Mouse (Mus musculus) hindbrain, embryonic 10.5 days (tissue): ENCODE data around the gene Nipbl. TPM values are rescaled to one million over a fixed set of nuclear protein-coding genes. Genes with fewer than 3 reads are reported as not detected.

Experiments
- DNase-seq: peaks from one replicate; pipeline ENCODE4 v3.0.0-alpha.2; 2017; ENCODE audit warnings: low spot score
- H3K27ac ChIP-seq: fragments of 300-500 bp; sonication (generic); 2 replicates; pipeline ENCODE4 v1.5.1; 2016; ENCODE audit warnings: mild to moderate bottlenecking, moderate library complexity
- H3K27me3 ChIP-seq: fragments of 300-500 bp; sonication (generic); 2 replicates; pipeline ENCODE4 v1.6.1; 2016; ENCODE audit warnings: mild to moderate bottlenecking; ENCODE audit not compliant: poor library complexity, insufficient read depth, severe bottlenecking
- H3K36me3 ChIP-seq: fragments of 300-500 bp; sonication (generic); 2 replicates; pipeline ENCODE4 v1.6.1; 2016; ENCODE audit warnings: mild to moderate bottlenecking, moderate library complexity
- H3K4me1 ChIP-seq: fragments of 300-500 bp; sonication (generic); replicated peaks from 2 replicates; pipeline ENCODE4 v1.6.1; 2016; ENCODE audit warnings: mild to moderate bottlenecking
- H3K4me3 ChIP-seq: fragments of 300-500 bp; sonication (generic); 2 replicates; pipeline ENCODE4 v1.5.1; 2016; ENCODE audit warnings: mild to moderate bottlenecking, moderate library complexity
- H3K9me3 ChIP-seq: fragments of 300-500 bp; sonication (generic); 2 replicates; pipeline ENCODE4 v1.6.1; 2016; ENCODE audit warnings: mild to moderate bottlenecking, moderate library complexity
- WGBS: fragments of 180-500 bp; shearing (Covaris S2); methylation state at CpG from one replicate; pipeline ENCODE4 v1.1.7; 2016; 5-methylcytosine and 5-hydroxymethylcytosine counted together
- polyA plus RNA-seq: library from polyadenylated mRNA; unstranded; fragments of >200 nt; fragmentation: Nextera tagmentation; extraction: Ambion mirVana; gene quantifications from 2 replicates; pipeline ENCODE4 v1.2.1, GENCODE M21; 2016

Gene Nipbl
- polyA plus RNA-seq, 1 experiment from 2014 or later = 15.0 TPM

GRCm38 (mm10) chr15:8407082-8407481 lies 37.2 kb downstream of the Nipbl start:
- Histone ChIP-seq H3K4me3 (no peak overlapping the region), H3K9me3 (no peaks in the 10 kb centered on the region), H3K27me3 (no peaks in the 10 kb centered on the region), H3K4me1 (no peaks in the 10 kb centered on the region), H3K27ac (no peak overlapping the region), H3K36me3 (no peaks in the 10 kb centered on the region)
- 87% methylated on average over 2 of the region's 2 CpGs for whole genome bisulfite sequencing
- no peak for DNase-seq

- no peak overlapping the region for H3K27ac ChIP-seq
- DNase-seq = no peak
- 96% methylated on average over 2 of the region's 2 CpGs for WGBS
- no peak overlapping the region for H3K4me3 ChIP-seq
- H3K9me3 ChIP-seq = no peaks in the 10 kb centered on the region
- H3K36me3 ChIP-seq = no peaks in the 10 kb centered on the region
- H3K27me3 ChIP-seq = no peaks in the 10 kb centered on the region
- peaks cover 4% of the 10 kb centered on the region; the same call in 1 of the 2 replicates for H3K4me1 ChIP-seq
Measured at GRCm38 (mm10) chr15:8406219-8406618, 38.0 kb downstream of the Nipbl start.

- H3K27ac ChIP-seq = no peak overlapping the region
Measured at GRCm38 (mm10) chr15:8402591-8402990, 41.7 kb downstream of the Nipbl start.

GRCm38 (mm10) chr15:8401536-8401935 lies 42.7 kb downstream of the Nipbl start:
- 98% methylated on average over 2 of the region's 2 CpGs for WGBS
- H3K4me1 ChIP-seq = peaks cover 7% of the 10 kb centered on the region; the same call in 1 of the 2 replicates
- no peak overlapping the region for H3K27ac ChIP-seq

More at GRCm38 (mm10) chr15:8402591-8402990, 41.7 kb downstream of the Nipbl start:
- Histone ChIP-seq H3K9me3 (no peaks in the 10 kb centered on the region), H3K4me3 (no peak overlapping the region), H3K27me3 (no peaks in the 10 kb centered on the region), H3K36me3 (no peaks in the 10 kb centered on the region), H3K4me1 (peaks cover 7% of the 10 kb centered on the region; the same call in 1 of the 2 replicates)
- WGBS = 91% methylated on average over 2 of the region's 2 CpGs
- DNase-seq = no peak

GRCm38 (mm10) chr15:8391764-8392163 lies 52.5 kb downstream of the Nipbl start:
- no peaks in the 10 kb centered on the region for H3K9me3 ChIP-seq
- H3K36me3 ChIP-seq = no peaks in the 10 kb centered on the region
- no peaks in the 10 kb centered on the region for H3K27me3 ChIP-seq
- no peak for DNase-seq
- H3K27ac ChIP-seq = no peak overlapping the region
- no peak overlapping the region for H3K4me3 ChIP-seq
- no peaks in the 10 kb centered on the region for H3K4me1 ChIP-seq
- 89% methylated on average over 3 of the region's 3 CpGs for WGBS

More at GRCm38 (mm10) chr15:8401536-8401935, 42.7 kb downstream of the Nipbl start:
- Histone ChIP-seq H3K36me3 (no peaks in the 10 kb centered on the region), H3K27me3 (no peaks in the 10 kb centered on the region), H3K9me3 (no peaks in the 10 kb centered on the region), H3K4me3 (no peak overlapping the region)
- DNase-seq = no peak

GRCm38 (mm10) chr15:8382213-8382612 lies 62.0 kb downstream of the Nipbl start:
- no peak for DNase-seq

GRCm38 (mm10) chr15:8375657-8376056 lies 68.6 kb downstream of the Nipbl start:
- Histone ChIP-seq H3K9me3 (no peaks in the 10 kb centered on the region), H3K36me3 (peaks cover 15% of the 10 kb centered on the region), H3K27me3 (no peaks in the 10 kb centered on the region), H3K4me1 (no peaks in the 10 kb centered on the region), H3K4me3 (no peak overlapping the region), H3K27ac (no peak overlapping the region)
- no peak for DNase-seq
- 90% methylated on average over 1 of the region's 1 CpGs for WGBS

More at GRCm38 (mm10) chr15:8382213-8382612, 62.0 kb downstream of the Nipbl start:
- H3K27ac ChIP-seq = no peak overlapping the region
- H3K27me3 ChIP-seq = no peaks in the 10 kb centered on the region
- WGBS = 72% methylated on average over 3 of the region's 3 CpGs
- no peak overlapping the region for H3K4me3 ChIP-seq
- H3K9me3 ChIP-seq = no peaks in the 10 kb centered on the region
- H3K36me3 ChIP-seq = no peaks in the 10 kb centered on the region
- no peaks in the 10 kb centered on the region for H3K4me1 ChIP-seq

GRCm38 (mm10) chr15:8374724-8375123 lies 69.5 kb downstream of the Nipbl start:
- DNase-seq = no peak
- 85% methylated on average over 3 of the region's 3 CpGs for WGBS
- H3K9me3 ChIP-seq = no peaks in the 10 kb centered on the region
- H3K36me3 ChIP-seq = peaks cover 24% of the 10 kb centered on the region
- H3K27ac ChIP-seq = no peak overlapping the region
- H3K4me1 ChIP-seq = no peaks in the 10 kb centered on the region
- H3K27me3 ChIP-seq = no peaks in the 10 kb centered on the region
- no peak overlapping the region for H3K4me3 ChIP-seq

- WGBS = 86% methylated on average over 2 of the region's 2 CpGs
- peaks cover 32% of the 10 kb centered on the region for H3K36me3 ChIP-seq
- H3K27me3 ChIP-seq = no peaks in the 10 kb centered on the region
- no peak overlapping the region for H3K27ac ChIP-seq
- no peak for DNase-seq
- no peak overlapping the region for H3K4me3 ChIP-seq
- no peaks in the 10 kb centered on the region for H3K9me3 ChIP-seq
- H3K4me1 ChIP-seq = no peaks in the 10 kb centered on the region
Measured at GRCm38 (mm10) chr15:8347104-8347773, 97.0 kb downstream of the Nipbl start.

GRCm38 (mm10) chr15:8340596-8340995 lies 103.7 kb downstream of the Nipbl start:
- Histone ChIP-seq H3K4me1 (no peaks in the 10 kb centered on the region), H3K36me3 (peaks cover 62% of the 10 kb centered on the region), H3K4me3 (no peak overlapping the region), H3K27ac (no peak overlapping the region), H3K9me3 (no peaks in the 10 kb centered on the region), H3K27me3 (no peaks in the 10 kb centered on the region)
- DNase-seq = no peak
- WGBS = 95% methylated on average over 4 of the region's 4 CpGs

- H3K36me3 ChIP-seq = peaks cover 97% of the 10 kb centered on the region
- 95% methylated on average over 3 of the region's 3 CpGs for WGBS
Measured at GRCm38 (mm10) chr15:8331547-8331946, 112.7 kb downstream of the Nipbl start.

GRCm38 (mm10) chr15:8325629-8326028 lies 118.6 kb downstream of the Nipbl start:
- H3K4me1 ChIP-seq = no peaks in the 10 kb centered on the region
- peaks cover 92% of the 10 kb centered on the region for H3K36me3 ChIP-seq
- H3K27ac ChIP-seq = no peak overlapping the region
- H3K4me3 ChIP-seq = no peak overlapping the region
- DNase-seq = no peak
- no peaks in the 10 kb centered on the region for H3K9me3 ChIP-seq
- no peaks in the 10 kb centered on the region for H3K27me3 ChIP-seq
- whole genome bisulfite sequencing = 97% methylated on average over 2 of the region's 2 CpGs

More at GRCm38 (mm10) chr15:8331547-8331946, 112.7 kb downstream of the Nipbl start:
- no peak overlapping the region for H3K4me3 ChIP-seq
- no peak for DNase-seq
- no peaks in the 10 kb centered on the region for H3K9me3 ChIP-seq
- H3K27ac ChIP-seq = no peak overlapping the region
- H3K4me1 ChIP-seq = no peaks in the 10 kb centered on the region
- H3K27me3 ChIP-seq = no peaks in the 10 kb centered on the region

- no peak for DNase-seq
- Histone ChIP-seq H3K27ac (no peak overlapping the region), H3K4me3 (no peak overlapping the region), H3K27me3 (no peaks in the 10 kb centered on the region), H3K9me3 (no peaks in the 10 kb centered on the region), H3K4me1 (no peaks in the 10 kb centered on the region), H3K36me3 (peaks cover 92% of the 10 kb centered on the region)
- 94% methylated on average over 2 of the region's 2 CpGs for WGBS
Measured at GRCm38 (mm10) chr15:8324833-8325232, 119.4 kb downstream of the Nipbl start.
